Comparison of ENCODE assay signal across 22 mouse cellular contexts in genomic region chr13:43904291-43904690, GRCm38 (mm10).
A peak's percentile ranks its signal among the peaks of the same experiment; 100 is the strongest.
DNase-seq lines count a peak whose midpoint lies in the region; ATAC-seq and TF ChIP-seq lines count a peak whose summit lies in the region.
"Had no signal": no experiment of that assay in that cellular context is flagged by ENCODE, and none has a peak within 500 bp of the region (broad histone marks: within the 10 kb centered on the region; RNA-seq: fewer than 3 reads in every experiment).

No protein-coding gene starts in this region.

- no peak overlapping the region for H3K4me3 ChIP-seq in kidney, embryonic 15.5 days (replicated peaks)
- no peak overlapping the region for H3K4me3 ChIP-seq in kidney, postnatal 0 days (replicated peaks; ENCODE audit: low read depth, low read length)
- H3K4me3 ChIP-seq in kidney, embryonic 14.5 days (ENCODE audit: low read length) = no peak overlapping the region
- no peak overlapping the region for H3K4me3 ChIP-seq in layer of hippocampus, adult 2 months
- H3K4me3 ChIP-seq in neural tube, embryonic 13.5 days = no peak overlapping the region

- H3K36me3 ChIP-seq in kidney, embryonic 15.5 days = no peaks in the 10 kb centered on the region
- H3K36me3 ChIP-seq in kidney, postnatal 0 days (ENCODE audit: insufficient read depth, low read length) = no peaks in the 10 kb centered on the region
- no peaks in the 10 kb centered on the region for H3K36me3 ChIP-seq in kidney, embryonic 14.5 days (ENCODE audit: control insufficient read depth, insufficient read depth, low read length)
- H3K36me3 ChIP-seq in neural tube, embryonic 13.5 days = no peaks in the 10 kb centered on the region
- H3K36me3 ChIP-seq: G1E had no signal

- WGBS in kidney, embryonic 15.5 days = 8% methylated on average over 1 of the region's 1 CpGs
- WGBS in kidney, postnatal 0 days = 39% methylated on average over 1 of the region's 1 CpGs
- 28% methylated on average over 1 of the region's 1 CpGs for WGBS in kidney, embryonic 14.5 days
- 14% methylated on average over 1 of the region's 1 CpGs for WGBS in neural tube, embryonic 13.5 days

- no peaks in the 10 kb centered on the region for H3K9me3 ChIP-seq in kidney, embryonic 15.5 days (replicated peaks)
- no peaks in the 10 kb centered on the region for H3K9me3 ChIP-seq in kidney, postnatal 0 days (replicated peaks; ENCODE audit: low read length)
- H3K9me3 ChIP-seq in kidney, embryonic 14.5 days (ENCODE audit: control insufficient read depth, low read length) = no peaks in the 10 kb centered on the region
- H3K9me3 ChIP-seq in neural tube, embryonic 13.5 days = no peaks in the 10 kb centered on the region
- H3K9me3 ChIP-seq: G1E had no signal

- 0 out of 2 replicates have a peak, but pooled peaks cover 4% of the 10 kb centered on the region for H3K27me3 ChIP-seq in kidney, embryonic 15.5 days
- no peaks in the 10 kb centered on the region for H3K27me3 ChIP-seq in kidney, postnatal 0 days (ENCODE audit: insufficient read depth, low read length)
- no peaks in the 10 kb centered on the region for H3K27me3 ChIP-seq in kidney, embryonic 14.5 days (ENCODE audit: control insufficient read depth, insufficient read depth, low read length)
- H3K27me3 ChIP-seq in neural tube, embryonic 13.5 days = no peaks in the 10 kb centered on the region
- H3K27me3 ChIP-seq: CH12.LX, Patski had no signal

- no peak for TF ChIP-seq CTCF in kidney, postnatal 0 days (IDR thresholded peaks at IDR 0.05; ENCODE audit: low read depth)
- TF ChIP-seq CTCF in layer of hippocampus, adult 2 months (conservative IDR thresholded peaks at IDR 0.05) = no peak

- H3K4me2 ChIP-seq in kidney, embryonic 15.5 days = no peak overlapping the region
- no peak overlapping the region for H3K4me2 ChIP-seq in kidney, postnatal 0 days (ENCODE audit: low read length)
- H3K4me2 ChIP-seq in kidney, embryonic 14.5 days (replicated peaks; ENCODE audit: low read depth, low read length) = no peak overlapping the region
- H3K4me2 ChIP-seq in neural tube, embryonic 13.5 days = no peak overlapping the region

- no peak overlapping the region for H3K27ac ChIP-seq in kidney, embryonic 15.5 days
- H3K27ac ChIP-seq in kidney, postnatal 0 days = no peak overlapping the region
- no peak overlapping the region for H3K27ac ChIP-seq in kidney, embryonic 14.5 days (ENCODE audit: low read depth, low read length)
- peak overlapping the region; percentile 15; the same call in 1 of the 2 replicates for H3K27ac ChIP-seq in layer of hippocampus, adult 2 months
- no peak overlapping the region for H3K27ac ChIP-seq in neural tube, embryonic 13.5 days (replicated peaks)

- 0 out of 2 replicates have a peak, but pooled peaks have one; percentile 52 for ATAC-seq in kidney, embryonic 15.5 days (replicated peaks; ENCODE audit: low FRiP score)
- ATAC-seq in kidney, postnatal 0 days (replicated peaks; ENCODE audit: low FRiP score, low read depth) = no peak
- ATAC-seq in kidney, embryonic 14.5 days (ENCODE audit: low FRiP score, low TSS enrichment) = no peak
- no peak for ATAC-seq in neural tube, embryonic 13.5 days (ENCODE audit: low read depth)
- ATAC-seq: activated CD4-positive, CD25-positive, alpha-beta regulatory T cell, adult 4 months; CD4-positive, CD25-positive, alpha-beta regulatory T cell, adult 4 months; Patski had no signal

- no peak for DNase-seq in kidney, postnatal 36 days
- DNase-seq in kidney, postnatal 0 days (ENCODE audit: low spot score) = peak; percentile 68
- DNase-seq in layer of hippocampus, adult 2 months (ENCODE audit: low spot score in 2 of 2) = no peak
- no peak for DNase-seq in layer of hippocampus, adult 18-20 months (ENCODE audit: low spot score in 2 of 2)
- DNase-seq in neural tube, embryonic 10.5 days (ENCODE audit: extremely low spot score, low spot score) = no peak
- DNase-seq: adrenal gland, adult 2 months; adrenal gland, adult 8-10 months; adrenal gland, postnatal 10 days; adrenal gland, postnatal 14 days; adrenal gland, postnatal 25 days; adrenal gland, postnatal 36 days; B cell, adult 2 months; cerebellum, adult 11 months; cerebellum, adult 11-12 months had no signal

- peaks cover 51% of the 10 kb centered on the region for H3K4me1 ChIP-seq in kidney, embryonic 15.5 days
- H3K4me1 ChIP-seq in kidney, postnatal 0 days (replicated peaks; ENCODE audit: insufficient read depth, low read length) = peaks cover 14% of the 10 kb centered on the region; the same call in 1 of the 2 replicates
- peaks cover 30% of the 10 kb centered on the region for H3K4me1 ChIP-seq in kidney, embryonic 14.5 days (ENCODE audit: control insufficient read depth, insufficient read depth, low read length)
- peaks cover 37% of the 10 kb centered on the region for H3K4me1 ChIP-seq in neural tube, embryonic 13.5 days (replicated peaks)

- H3K9ac ChIP-seq in kidney, embryonic 15.5 days = no peak overlapping the region
- no peak overlapping the region for H3K9ac ChIP-seq in kidney, postnatal 0 days (ENCODE audit: low read depth, low read length)
- no peak overlapping the region for H3K9ac ChIP-seq in kidney, embryonic 14.5 days (ENCODE audit: low read depth, low read length)
- 0 out of 2 replicates have a peak overlapping the region, but pooled peaks have one; percentile 5 for H3K9ac ChIP-seq in neural tube, embryonic 13.5 days
